Mouse (Mus musculus) midbrain, embryonic 12.5 days (tissue): ENCODE data around the gene Myh10. TPM values are rescaled to one million over a fixed set of nuclear protein-coding genes. Genes with fewer than 3 reads are reported as not detected.
"Not testable (repeated sequence)": the region's sequence is repeated elsewhere in the genome, so short reads cannot be mapped to it uniquely, and the experiment has no call there.

Experiments
- ATAC-seq: fragments of 200-750 bp; cut with Nextera tagmentation; 2 replicates; pipeline ENCODE4 v1.8.0; 2017; ENCODE audit warnings: low read depth, moderate TSS enrichment, moderate library complexity; ENCODE audit not compliant: low FRiP score
- H3K27ac ChIP-seq: fragments of 300-500 bp; sonication (generic); replicated peaks from 2 replicates; pipeline ENCODE4 v1.5.1; 2016; ENCODE audit warnings: mild to moderate bottlenecking
- H3K27me3 ChIP-seq: fragments of 300-500 bp; sonication (generic); 2 replicates; pipeline ENCODE4 v1.6.1; 2016; ENCODE audit warnings: mild to moderate bottlenecking
- H3K36me3 ChIP-seq: fragments of 300-500 bp; sonication (generic); 2 replicates; pipeline ENCODE4 v1.6.1; 2016
- H3K4me1 ChIP-seq: fragments of 300-500 bp; sonication (generic); 2 replicates; pipeline ENCODE4 v1.6.1; 2016
- H3K4me2 ChIP-seq: fragments of 300-500 bp; sonication (generic); replicated peaks from 2 replicates; pipeline ENCODE4 v1.6.1; 2016; ENCODE audit warnings: mild to moderate bottlenecking, moderate library complexity
- H3K4me3 ChIP-seq: fragments of 300-500 bp; sonication (generic); 2 replicates; pipeline ENCODE4 v1.5.1; 2016; ENCODE audit warnings: mild to moderate bottlenecking
- H3K9ac ChIP-seq: fragments of 300-500 bp; sonication (generic); replicated peaks from 2 replicates; pipeline ENCODE4 v1.6.1; 2016; ENCODE audit warnings: mild to moderate bottlenecking, moderate library complexity
- H3K9me3 ChIP-seq: fragments of 300-500 bp; sonication (generic); 2 replicates; pipeline ENCODE4 v1.6.1; 2016; ENCODE audit warnings: mild to moderate bottlenecking
- WGBS: fragments of 180-500 bp; shearing (Covaris S2); methylation state at CpG from one replicate; pipeline ENCODE4 v1.1.7; 2016; 5-methylcytosine and 5-hydroxymethylcytosine counted together
- polyA plus RNA-seq: library from polyadenylated mRNA; unstranded; fragments of >200 nt; fragmentation: Nextera tagmentation; extraction: Ambion mirVana; gene quantifications from 2 replicates; pipeline ENCODE4 v1.2.1, GENCODE M21; 2016

Gene Myh10
- polyA plus RNA-seq, 1 experiment from 2014 or later: 164 TPM

- Histone ChIP-seq H3K9ac (no peak overlapping the region), H3K27ac (no peak overlapping the region), H3K9me3 (no peaks in the 10 kb centered on the region), H3K4me3 (no peak overlapping the region), H3K27me3 (no peaks in the 10 kb centered on the region), H3K4me1 (peaks cover 7% of the 10 kb centered on the region; the same call in 1 of the 2 replicates), H3K36me3 (peaks cover 65% of the 10 kb centered on the region), H3K4me2 (no peak overlapping the region)
- 88% methylated on average over 15 of the region's 15 CpGs for WGBS
- ATAC-seq: no peak
Observed at GRCm38 (mm10) chr11:68822326-68822725, 131.0 kb downstream of the Myh10 start.

DNA sequence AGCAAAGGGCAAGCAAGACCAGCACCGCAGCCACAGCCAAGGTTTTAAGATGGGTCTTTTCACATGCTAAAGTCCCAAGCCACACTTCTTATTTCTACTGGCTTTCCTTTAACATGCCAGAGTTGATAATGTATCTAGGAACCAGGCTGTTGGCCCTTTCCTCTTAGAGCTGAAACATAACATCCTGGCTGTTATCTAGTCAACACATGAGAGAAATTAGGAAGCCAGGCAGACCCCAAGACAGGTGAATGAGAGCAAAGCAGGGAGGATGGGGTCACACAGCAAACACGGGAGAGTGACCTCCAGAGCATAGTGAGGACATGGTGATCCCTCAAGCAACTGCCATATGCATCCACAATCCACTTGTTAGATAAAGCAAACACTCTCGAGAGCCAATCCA, 135.4 kb downstream of the Myh10 start:
- ATAC-seq: no peak
- WGBS: 80% methylated on average over 3 of the region's 3 CpGs
- peaks cover 61% of the 10 kb centered on the region for H3K36me3 ChIP-seq

GRCm38 (mm10) chr11:68831580-68831979, 140.2 kb downstream of the Myh10 start:
- H3K4me2 ChIP-seq, H3K9ac ChIP-seq, H3K27me3 ChIP-seq, H3K9me3 ChIP-seq, ATAC-seq, H3K27ac ChIP-seq, H3K4me1 ChIP-seq, H3K4me3 ChIP-seq: not testable (repeated sequence)
- peaks cover 77% of the 10 kb centered on the region for H3K36me3 ChIP-seq
- WGBS: 92% methylated on average over 5 of the region's 5 CpGs

More for the DNA sequence above, 135.4 kb downstream of the Myh10 start:
- Histone ChIP-seq H3K4me1 (peaks cover 7% of the 10 kb centered on the region; the same call in 1 of the 2 replicates), H3K4me2 (no peak overlapping the region), H3K9me3 (no peaks in the 10 kb centered on the region), H3K4me3 (no peak overlapping the region), H3K27ac (no peak overlapping the region), H3K9ac (no peak overlapping the region), H3K27me3 (no peaks in the 10 kb centered on the region)

DNA sequence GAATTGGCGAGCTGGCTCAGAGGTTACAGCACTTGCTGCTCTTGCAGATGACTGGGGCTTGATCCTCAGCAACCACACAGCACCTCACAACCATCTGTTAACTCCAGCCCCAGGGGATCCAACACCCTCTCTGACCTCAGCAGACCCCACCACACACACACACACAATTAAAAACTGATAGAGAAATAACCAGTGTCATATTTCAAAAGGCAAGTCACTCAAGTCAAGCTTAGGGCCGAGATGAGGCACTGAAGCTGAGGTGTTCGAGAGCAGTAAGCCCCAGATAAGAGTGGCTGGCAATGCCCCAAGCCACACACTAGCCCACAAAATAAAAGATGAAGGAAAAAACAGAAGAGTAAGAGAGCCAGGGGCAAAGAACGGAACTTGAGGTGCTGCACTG, 141.4 kb downstream of the Myh10 start:
- H3K27ac ChIP-seq: no peak overlapping the region
- no peaks in the 10 kb centered on the region for H3K27me3 ChIP-seq
- no peak for ATAC-seq
- H3K9ac ChIP-seq: no peak overlapping the region
- no peaks in the 10 kb centered on the region for H3K9me3 ChIP-seq
- no peak overlapping the region for H3K4me3 ChIP-seq
- WGBS: 77% methylated on average over 4 of the region's 4 CpGs
- H3K4me2 ChIP-seq: no peak overlapping the region
- H3K36me3 ChIP-seq: peaks cover 75% of the 10 kb centered on the region
- H3K4me1 ChIP-seq: no peaks in the 10 kb centered on the region

GRCm38 (mm10) chr11:68833593-68833992, 142.2 kb downstream of the Myh10 start:
- no peaks in the 10 kb centered on the region for H3K9me3 ChIP-seq
- H3K36me3 ChIP-seq: peaks cover 68% of the 10 kb centered on the region
- H3K4me3 ChIP-seq: no peak overlapping the region
- no peak overlapping the region for H3K4me2 ChIP-seq
- no peaks in the 10 kb centered on the region for H3K27me3 ChIP-seq
- H3K4me1 ChIP-seq: no peaks in the 10 kb centered on the region
- no peak for ATAC-seq
- no peak overlapping the region for H3K9ac ChIP-seq
- no peak overlapping the region for H3K27ac ChIP-seq

- Histone ChIP-seq H3K27me3 (no peaks in the 10 kb centered on the region), H3K4me3 (no peak overlapping the region), H3K4me1 (no peaks in the 10 kb centered on the region), H3K9me3 (no peaks in the 10 kb centered on the region), H3K9ac (no peak overlapping the region), H3K27ac (no peak overlapping the region), H3K36me3 (peaks cover 67% of the 10 kb centered on the region), H3K4me2 (no peak overlapping the region)
- 95% methylated on average over 3 of the region's 3 CpGs for WGBS
- no peak for ATAC-seq
Observed at GRCm38 (mm10) chr11:68835034-68835433, 143.7 kb downstream of the Myh10 start.

GRCm38 (mm10) chr11:68839606-68840005, 148.2 kb downstream of the Myh10 start:
- no peak overlapping the region for H3K4me3 ChIP-seq

DNA sequence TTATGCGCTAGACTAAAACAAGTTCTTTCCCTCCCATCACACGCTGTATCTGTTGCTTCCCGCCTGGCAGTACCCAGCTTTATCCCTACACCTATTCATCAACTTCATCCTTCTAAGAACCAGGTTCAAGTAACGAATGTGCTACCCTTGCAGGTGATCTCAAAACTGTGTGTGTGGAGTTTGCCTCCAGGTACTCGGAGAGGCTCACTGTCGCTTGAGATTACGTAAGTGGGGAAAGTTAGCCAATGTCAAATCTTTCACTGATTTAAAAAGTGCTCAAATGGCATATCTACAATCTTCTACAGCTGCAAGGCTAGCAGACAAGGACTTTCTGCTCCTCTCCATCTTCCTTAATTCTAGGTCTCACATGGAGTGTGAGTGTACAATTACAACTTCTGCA, 159.5 kb downstream of the Myh10 start:
- WGBS: 87% methylated on average over 7 of the region's 7 CpGs
- Histone ChIP-seq H3K4me1 (peaks cover 23% of the 10 kb centered on the region), H3K27me3 (0 out of 2 replicates have a peak, but pooled peaks cover 4% of the 10 kb centered on the region), H3K4me2 (no peak overlapping the region), H3K27ac (no peak overlapping the region), H3K9me3 (no peaks in the 10 kb centered on the region), H3K4me3 (no peak overlapping the region), H3K9ac (no peak overlapping the region), H3K36me3 (no peaks in the 10 kb centered on the region)
- ATAC-seq: no peak

More at GRCm38 (mm10) chr11:68839606-68840005, 148.2 kb downstream of the Myh10 start:
- H3K9me3 ChIP-seq: no peaks in the 10 kb centered on the region
- H3K4me1 ChIP-seq: no peaks in the 10 kb centered on the region
- H3K27me3 ChIP-seq: no peaks in the 10 kb centered on the region
- peaks cover 67% of the 10 kb centered on the region for H3K36me3 ChIP-seq
- H3K9ac ChIP-seq: no peak overlapping the region
- H3K27ac ChIP-seq: no peak overlapping the region
- no peak overlapping the region for H3K4me2 ChIP-seq
- no peak for ATAC-seq
- WGBS: 59% methylated on average over 5 of the region's 5 CpGs

- no peak for ATAC-seq
- Histone ChIP-seq H3K27ac (peak overlapping the region; percentile 95), H3K27me3 (0 out of 2 replicates have a peak, but pooled peaks cover 5% of the 10 kb centered on the region), H3K9ac (peak overlapping the region; percentile 90), H3K9me3 (no peaks in the 10 kb centered on the region), H3K4me1 (peaks cover 23% of the 10 kb centered on the region), H3K4me2 (peak overlapping the region; percentile 75), H3K36me3 (no peaks in the 10 kb centered on the region), H3K4me3 (peak overlapping the region; percentile 93)
- WGBS: 4% methylated on average over 13 of the region's 13 CpGs
Observed at GRCm38 (mm10) chr11:68851644-68852485, 160.5 kb downstream of the Myh10 start.

DNA sequence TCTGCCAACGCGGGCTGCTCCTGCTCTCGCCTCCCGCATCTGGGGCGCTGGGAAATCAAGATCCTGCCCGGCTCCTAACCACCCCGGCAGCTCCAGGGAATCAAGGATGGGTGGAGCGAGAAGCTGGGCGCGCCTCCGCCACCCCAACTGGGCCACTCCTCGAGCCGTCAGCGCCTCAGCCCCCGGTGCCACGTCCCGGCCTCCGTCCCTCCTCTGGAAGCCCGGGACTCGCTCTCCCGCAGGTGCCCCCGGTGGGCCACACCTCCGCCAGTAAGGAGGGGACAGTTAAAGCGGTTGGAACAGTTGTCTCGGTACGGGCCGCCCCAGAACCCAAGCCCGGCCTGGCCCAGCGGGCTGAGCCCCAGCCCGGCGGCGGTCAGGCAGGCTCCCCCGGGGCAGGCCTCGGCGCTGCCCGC, 161.1 kb downstream of the Myh10 start:
- Histone ChIP-seq H3K36me3 (no peaks in the 10 kb centered on the region), H3K4me2 (peak overlapping the region; percentile 75), H3K4me3 (peak overlapping the region; percentile 93), H3K4me1 (peaks cover 23% of the 10 kb centered on the region), H3K9ac (peak overlapping the region; percentile 90), H3K27me3 (0 out of 2 replicates have a peak, but pooled peaks cover 5% of the 10 kb centered on the region), H3K27ac (peak overlapping the region; percentile 95), H3K9me3 (no peaks in the 10 kb centered on the region)
- ATAC-seq: no peak; the same call in 1 of the 2 replicates
- under 1% methylated on average over 35 of the region's 36 CpGs for WGBS

- Histone ChIP-seq H3K4me3 (peak overlapping the region; percentile 93), H3K27ac (peak overlapping the region; percentile 95), H3K9me3 (no peaks in the 10 kb centered on the region), H3K4me2 (peak overlapping the region; percentile 75), H3K36me3 (no peaks in the 10 kb centered on the region), H3K9ac (peak overlapping the region; percentile 90), H3K4me1 (peaks cover 23% of the 10 kb centered on the region), H3K27me3 (0 out of 2 replicates have a peak, but pooled peaks cover 5% of the 10 kb centered on the region)
- WGBS: 0% methylated on average over 42 of the region's 42 CpGs
- ATAC-seq: peak; percentile 99
Observed at GRCm38 (mm10) chr11:68852932-68853409, 161.6 kb downstream of the Myh10 start.

DNA sequence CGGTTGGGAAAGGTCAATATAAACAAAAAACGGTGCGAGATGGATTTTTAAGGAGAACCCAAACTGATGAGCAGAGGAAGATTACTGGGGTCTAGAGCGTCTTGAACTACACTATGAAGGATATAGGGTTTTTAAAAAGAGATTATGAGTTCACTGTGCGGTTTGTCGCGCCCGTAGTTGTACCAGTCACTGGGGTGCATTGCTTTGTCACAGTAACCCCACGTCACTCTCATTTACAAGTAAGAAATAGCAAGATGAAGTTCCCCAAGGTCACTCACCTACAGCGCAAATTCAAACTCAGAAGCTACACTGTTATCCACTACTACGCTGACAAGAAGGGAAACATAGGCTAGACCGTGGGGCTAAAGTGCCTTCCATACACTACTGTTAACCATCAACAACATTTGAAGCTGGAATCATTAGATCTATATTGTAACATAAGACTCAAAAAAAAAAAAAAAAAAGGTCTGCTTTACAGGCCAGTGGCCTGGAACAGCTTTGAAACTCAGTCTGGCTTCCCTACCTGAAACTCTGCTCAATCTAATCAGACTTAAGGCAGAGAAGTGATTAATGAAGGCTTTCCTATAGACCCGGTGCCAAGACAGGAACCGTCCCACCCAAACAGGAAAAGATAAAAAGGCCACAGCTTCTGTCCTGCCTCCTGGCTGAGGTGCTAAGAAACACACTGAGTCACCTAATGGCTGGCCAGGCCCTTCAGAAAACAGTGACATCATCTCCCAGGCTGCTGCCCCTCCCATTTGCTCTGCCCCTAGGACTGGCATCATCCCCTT, 162.4 kb downstream of the Myh10 start:
- H3K4me3 ChIP-seq: peak overlapping the region; percentile 93
- 49% methylated on average over 14 of the region's 14 CpGs for WGBS
- H3K9ac ChIP-seq: peak overlapping the region; percentile 52
- no peaks in the 10 kb centered on the region for H3K9me3 ChIP-seq
- H3K4me2 ChIP-seq: peak overlapping the region; percentile 62
- peaks cover 23% of the 10 kb centered on the region for H3K4me1 ChIP-seq
- 0 out of 2 replicates have a peak, but pooled peaks cover 5% of the 10 kb centered on the region for H3K27me3 ChIP-seq
- H3K36me3 ChIP-seq: no peaks in the 10 kb centered on the region
- no peak for ATAC-seq
- peak overlapping the region; percentile 95 for H3K27ac ChIP-seq
